Mouse (Mus musculus): Measurements from ENCODE around the gene Pnliprp1. TPM values are rescaled to one million over a fixed set of nuclear protein-coding genes. Genes with fewer than 3 reads are reported as not detected.

The Pnliprp1 gene
- polyA plus RNA-seq (2017; shearing (Covaris generic)): not detected

GRCm38 (mm10) chr19:58728445-58729031 lies at the start of gene Pnliprp1:
Gene Pnliprp1, plus strand, starts transcription at chr19:58728887.
- no peak for ATAC-seq

GRCm38 (mm10) chr19:58688933-58689332 lies 39.8 kb upstream of the Pnliprp1 start:
- ATAC-seq: no peak

GRCm38 (mm10) chr19:58695314-58695713 lies 33.4 kb upstream of the Pnliprp1 start:
- no peak for ATAC-seq

- no peak for ATAC-seq
These were observed 32.5 kb upstream of the Pnliprp1 start for GRCm38 (mm10) chr19:58696235-58696634.

- no peak for ATAC-seq
These were observed 24.1 kb upstream of the Pnliprp1 start for GRCm38 (mm10) chr19:58704556-58704955.

- no peak for ATAC-seq
These were observed 20.1 kb upstream of the Pnliprp1 start for GRCm38 (mm10) chr19:58708611-58709010.

- no peak for ATAC-seq
These were observed 10.8 kb upstream of the Pnliprp1 start for GRCm38 (mm10) chr19:58717925-58718324.

- no peak for ATAC-seq
These were observed 8.2 kb upstream of the Pnliprp1 start for GRCm38 (mm10) chr19:58720439-58720838.

- no peak for ATAC-seq
These were observed 2.1 kb upstream of the Pnliprp1 start for GRCm38 (mm10) chr19:58726551-58726950.

GRCm38 (mm10) chr19:58727756-58728155 lies 931 bp upstream of the Pnliprp1 start:
- ATAC-seq: no peak

- ATAC-seq: no peak
These were observed 4.5 kb downstream of the Pnliprp1 start for GRCm38 (mm10) chr19:58733216-58733615.

GRCm38 (mm10) chr19:58738111-58738510 lies 9.4 kb downstream of the Pnliprp1 start:
- no peak for ATAC-seq

- ATAC-seq: no peak
These were observed 12.3 kb downstream of the Pnliprp1 start for GRCm38 (mm10) chr19:58741036-58741435.

GRCm38 (mm10) chr19:58742711-58743110 lies 14.0 kb downstream of the Pnliprp1 start:
- no peak for ATAC-seq

- no peak for ATAC-seq
These were observed 15.0 kb downstream of the Pnliprp1 start for GRCm38 (mm10) chr19:58743736-58744135.

- ATAC-seq: no peak
These were observed 18.9 kb downstream of the Pnliprp1 start for GRCm38 (mm10) chr19:58747498-58748000.

- no peak for ATAC-seq
These were observed 22.1 kb downstream of the Pnliprp1 start for GRCm38 (mm10) chr19:58750822-58751221.

GRCm38 (mm10) chr19:58751504-58751903 lies 22.8 kb downstream of the Pnliprp1 start:
- ATAC-seq: no peak

- ATAC-seq: no peak
These were observed 30.2 kb downstream of the Pnliprp1 start for GRCm38 (mm10) chr19:58758871-58759270.

- no peak for ATAC-seq
These were observed 30.7 kb downstream of the Pnliprp1 start, which contains the start of gene Pnliprp2 for GRCm38 (mm10) chr19:58759423-58759822. Gene Pnliprp2, plus strand, starts transcription at chr19:58759719.

- no peak for ATAC-seq
These were observed 33.6 kb downstream of the Pnliprp1 start for GRCm38 (mm10) chr19:58762316-58762715.

- no peak for ATAC-seq
These were observed 34.3 kb downstream of the Pnliprp1 start for GRCm38 (mm10) chr19:58762848-58763541.

- ATAC-seq: no peak
These were observed 38.6 kb downstream of the Pnliprp1 start for GRCm38 (mm10) chr19:58767329-58767728.

- ATAC-seq: no peak
These were observed 47.8 kb downstream of the Pnliprp1 start for GRCm38 (mm10) chr19:58776461-58776860.
